Mouse (Mus musculus) G1E (cell line): Measurements from ENCODE around the gene Pigr. TPM values are rescaled to one million over a fixed set of nuclear protein-coding genes. Genes with fewer than 3 reads are reported as not detected.

Experiments used
- ATAC-seq: 2 replicates; pipeline ENCODE4 v1.8.0; 2016; ENCODE audit warnings: mild to moderate bottlenecking; ENCODE audit not compliant: insufficient number of reproducible peaks, poor library complexity, low FRiP score, severe bottlenecking; ENCODE audit errors: extremely low read depth
- DNase-seq: peaks from one replicate; pipeline ENCODE4 v3.0.0; 2012; ENCODE audit warnings: low spot score
- H3K27me3 ChIP-seq: 2 replicates; pipeline ENCODE4 v1.6.1; 2012; ENCODE audit warnings: mild to moderate bottlenecking, low read length, inconsistent platforms; ENCODE audit not compliant: insufficient read depth
- H3K36me3 ChIP-seq: replicated peaks from 2 replicates; pipeline ENCODE3; 2012; ENCODE audit warnings: mild to moderate bottlenecking, inconsistent platforms
- H3K4me1 ChIP-seq: 2 replicates; pipeline ENCODE4 v1.6.1; 2012; ENCODE audit warnings: low read depth, low read length, inconsistent platforms, mixed read lengths; ENCODE audit not compliant: insufficient read depth
- H3K4me3 ChIP-seq: 2 replicates; pipeline ENCODE4 v1.5.1; 2012; ENCODE audit warnings: low read depth, mild to moderate bottlenecking, inconsistent platforms, low read length, moderate library complexity, mixed read lengths
- H3K9me3 ChIP-seq: replicated peaks from 2 replicates; pipeline ENCODE4 v1.6.1; 2012; ENCODE audit warnings: inconsistent platforms
- CTCF ChIP-seq: IDR thresholded peaks from 2 replicates; pipeline ENCODE4 v1.5.1; 2012; ENCODE audit warnings: low read depth, low read length, inconsistent platforms, mixed read lengths
- GATA1 ChIP-seq: IDR thresholded peaks from 2 replicates; pipeline ENCODE4 v1.6.1; 2012; ENCODE audit warnings: borderline replicate concordance, low read length, inconsistent platforms, mixed read lengths
- GATA2 ChIP-seq: IDR thresholded peaks from 2 replicates; pipeline ENCODE4 v1.6.1; 2012; ENCODE audit warnings: low read depth, low read length, inconsistent platforms, borderline replicate concordance
- POLR2AphosphoS5 ChIP-seq: IDR thresholded peaks from 2 replicates; pipeline ENCODE4 v1.6.1; 2012; ENCODE audit warnings: low read depth, low read length, inconsistent platforms; ENCODE audit not compliant: insufficient replicate concordance
- TAL1 ChIP-seq: conservative IDR thresholded peaks from 2 replicates; pipeline ENCODE4 v1.6.1; 2012; ENCODE audit warnings: low read depth, low read length, inconsistent platforms, mixed read lengths
- polyA plus RNA-seq: library from polyadenylated mRNA; stranded (reverse); fragments of >175 nt; gene quantifications from 2 replicates; pipeline ENCODE4 v1.2.3, GENCODE M21; 2012
- total RNA-seq, 2 experiments: library from RNA; stranded (forward) in 1 of 2; stranded (reverse) in 1 of 2; fragments of 200-1000 nt in 1 of 2; fragments of >200 nt in 1 of 2; fragmentation: Nextera tagmentation in 1 of 2; gene quantifications; 2 replicates each; pipeline ENCODE4 v1.2.3; 2014 to 2017

Pigr gene
- total and polyA plus RNA-seq, 3 experiments, result under 0.01 TPM; not detected in 2

GRCm38 (mm10) chr1:130872912-130873311 is 46.4 kb downstream of the Pigr start:
- no peaks in the 10 kb centered on the region for H3K4me1 ChIP-seq

GRCm38 (mm10) chr1:130875139-130875538 is 48.7 kb downstream of the Pigr start:
- Histone ChIP-seq H3K27me3 (peaks cover 14% of the 10 kb centered on the region), H3K36me3 (no peaks in the 10 kb centered on the region), H3K9me3 (no peaks in the 10 kb centered on the region), H3K4me1 (no peaks in the 10 kb centered on the region), H3K4me3 (no peak overlapping the region)
- ATAC-seq (no peak), DNase-seq (no peak)
- no peak for TF ChIP-seq GATA1
- TF ChIP-seq CTCF, result peak; percentile 16; the same call in 1 of the 2 replicates
- no peak for TF ChIP-seq POLR2AphosphoS5
- no peak for TF ChIP-seq GATA2
- TF ChIP-seq TAL1, result no peak

More at GRCm38 (mm10) chr1:130872912-130873311, 46.4 kb downstream of the Pigr start:
- Histone ChIP-seq H3K36me3 (no peaks in the 10 kb centered on the region), H3K9me3 (no peaks in the 10 kb centered on the region), H3K27me3 (peaks cover 9% of the 10 kb centered on the region), H3K4me3 (no peak overlapping the region)
- DNase-seq (no peak), ATAC-seq (no peak)
- TF ChIP-seq GATA2, result no peak
- no peak for TF ChIP-seq TAL1
- TF ChIP-seq CTCF, result no peak

DNA sequence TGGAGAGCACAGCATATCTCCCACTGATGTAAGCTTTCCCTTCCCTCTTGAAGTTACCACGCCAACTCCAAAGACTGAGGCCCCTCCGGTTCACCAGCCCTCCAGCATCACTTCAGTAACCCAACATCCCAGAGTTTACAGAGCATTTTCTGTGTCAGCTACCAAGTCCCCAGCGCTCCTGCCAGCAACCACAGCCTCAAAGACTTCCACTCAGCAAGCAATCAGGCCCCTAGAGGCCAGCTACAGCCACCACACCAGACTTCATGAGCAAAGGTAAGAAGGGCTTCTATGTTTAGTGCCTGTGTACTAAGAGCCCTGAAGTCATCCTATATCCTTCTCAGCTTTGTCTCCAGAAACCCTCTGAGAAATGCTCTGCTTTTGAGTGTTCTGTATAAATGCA is 49.4 kb downstream of the Pigr start:
- ATAC-seq (no peak), DNase-seq (no peak)
- no peak overlapping the region for H3K4me3 ChIP-seq
- no peaks in the 10 kb centered on the region for H3K9me3 ChIP-seq
- TF ChIP-seq POLR2AphosphoS5 (no peak), TAL1 (no peak), CTCF (no peak), GATA1 (no peak), GATA2 (no peak)
- peaks cover 14% of the 10 kb centered on the region for H3K27me3 ChIP-seq
- no peaks in the 10 kb centered on the region for H3K4me1 ChIP-seq
- no peaks in the 10 kb centered on the region for H3K36me3 ChIP-seq

DNA sequence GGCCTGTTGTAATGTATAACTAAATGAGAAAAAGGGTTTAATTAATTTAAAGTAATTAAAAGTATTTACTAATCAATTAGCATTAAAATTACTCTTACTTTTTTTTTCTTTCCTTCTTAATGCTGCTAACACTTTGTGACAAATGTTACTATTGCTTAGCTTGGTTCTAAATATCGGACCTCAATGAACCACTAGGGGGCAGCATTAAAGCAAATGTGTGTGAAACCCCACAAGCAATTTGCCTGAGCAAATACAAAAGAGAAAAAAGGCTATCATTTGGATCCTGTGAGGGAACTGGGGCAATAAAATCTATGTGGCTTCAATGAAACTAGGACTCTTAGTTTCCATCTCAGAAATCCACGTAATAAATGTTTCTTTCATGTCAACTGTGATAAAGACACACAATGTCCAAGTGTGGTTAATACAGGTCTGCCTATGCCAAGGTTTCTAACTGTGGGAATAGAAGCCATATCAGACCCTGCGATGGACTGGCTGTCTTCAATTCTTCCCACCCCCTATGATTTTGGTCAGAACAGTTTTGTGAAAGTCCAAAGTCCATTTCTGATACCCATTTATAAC is 50.5 kb downstream of the Pigr start:
- TF ChIP-seq CTCF, result peak; percentile 16; the same call in 1 of the 2 replicates
- TF ChIP-seq GATA2, result no peak
- no peak for TF ChIP-seq TAL1
- no peak for TF ChIP-seq GATA1
- TF ChIP-seq POLR2AphosphoS5, result no peak
- Histone ChIP-seq H3K4me3 (no peak overlapping the region), H3K4me1 (no peaks in the 10 kb centered on the region), H3K9me3 (no peaks in the 10 kb centered on the region), H3K27me3 (peaks cover 14% of the 10 kb centered on the region), H3K36me3 (no peaks in the 10 kb centered on the region)
- DNase-seq (peak; percentile 49), ATAC-seq (no peak)

DNA sequence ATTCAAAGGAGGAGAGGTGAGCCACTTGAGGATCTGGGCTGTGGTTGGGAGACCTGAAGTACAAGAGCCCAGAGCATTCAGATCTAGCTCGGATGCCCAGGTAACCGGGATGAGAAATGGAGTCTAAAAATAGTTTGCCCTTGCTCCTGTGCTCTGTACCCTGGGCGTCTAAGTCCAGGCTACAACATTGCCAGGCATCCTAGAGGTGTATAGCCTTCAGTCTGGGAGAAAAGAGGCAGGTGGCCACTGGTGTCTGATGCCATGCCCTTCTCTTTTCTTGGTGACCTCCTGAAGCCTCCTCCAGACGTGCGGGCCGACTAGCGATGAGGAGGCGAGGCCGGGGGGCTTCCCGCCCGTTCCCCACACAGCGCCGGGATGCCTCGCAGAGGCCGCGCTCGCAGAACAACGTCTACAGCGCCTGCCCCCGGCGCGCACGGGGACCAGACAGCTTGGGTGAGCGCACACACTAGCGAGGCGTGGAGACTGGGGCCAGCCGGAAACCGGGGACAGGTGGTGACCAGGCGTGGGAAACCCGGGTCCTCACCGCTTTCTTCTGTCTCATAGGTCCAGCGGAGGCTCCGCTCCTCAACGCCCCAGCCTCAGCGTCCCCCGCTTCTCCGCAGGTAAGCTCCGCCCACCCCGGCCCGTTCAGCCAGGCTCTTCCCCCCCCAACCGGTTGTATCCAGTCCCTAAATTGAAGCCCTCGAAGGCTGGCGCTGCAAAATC is 51.6 kb downstream of the Pigr start:
- DNase-seq, result no peak
- H3K36me3 ChIP-seq, result no peaks in the 10 kb centered on the region
- no peak for TF ChIP-seq TAL1
- no peak for TF ChIP-seq GATA2
- TF ChIP-seq POLR2AphosphoS5, result no peak
- TF ChIP-seq GATA1, result no peak
- no peak for TF ChIP-seq CTCF
- H3K9me3 ChIP-seq, result no peaks in the 10 kb centered on the region
- no peak for ATAC-seq
- no peak overlapping the region for H3K4me3 ChIP-seq
- H3K4me1 ChIP-seq, result no peaks in the 10 kb centered on the region
- peaks cover 17% of the 10 kb centered on the region for H3K27me3 ChIP-seq

DNA sequence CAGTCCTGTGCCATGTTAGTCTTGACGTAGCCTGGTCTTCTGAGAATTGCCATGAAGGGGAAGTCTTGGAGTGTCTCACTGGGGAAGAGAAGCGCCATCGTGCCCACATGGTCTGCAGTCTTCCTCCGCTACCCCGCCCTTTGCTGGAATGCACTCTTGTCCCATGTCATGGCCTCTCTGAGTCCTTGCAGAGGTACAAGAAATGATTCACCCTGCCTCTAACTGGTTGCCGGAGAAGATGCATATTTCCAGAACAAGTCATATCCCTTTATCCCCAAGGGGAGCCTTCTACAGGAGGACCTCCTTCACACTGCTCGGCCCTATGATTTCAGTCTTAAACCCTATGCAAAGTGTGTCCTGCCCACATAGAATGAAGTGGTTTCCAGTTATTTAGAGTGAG is 53.4 kb downstream of the Pigr start:
- H3K36me3 ChIP-seq, result no peaks in the 10 kb centered on the region
- H3K9me3 ChIP-seq, result no peaks in the 10 kb centered on the region
- DNase-seq, result no peak
- TF ChIP-seq CTCF (no peak), GATA1 (no peak), TAL1 (no peak), POLR2AphosphoS5 (no peak), GATA2 (no peak)
- peaks cover 12% of the 10 kb centered on the region for H3K27me3 ChIP-seq
- H3K4me1 ChIP-seq, result no peaks in the 10 kb centered on the region
- ATAC-seq, result no peak
- H3K4me3 ChIP-seq, result no peak overlapping the region
